Mouse (Mus musculus) neural tube, embryonic 14.5 days (tissue): ENCODE results near the gene 9830107B12Rik. TPM values are rescaled to one million over a fixed set of nuclear protein-coding genes. Genes with fewer than 3 reads are reported as not detected.
A peak's percentile ranks its signal among the peaks of the same experiment; 100 is the strongest.
"Not testable (repeated sequence)": the region's sequence is repeated elsewhere in the genome, so short reads cannot be mapped to it uniquely, and the experiment has no call there.

Experiments used
- ATAC-seq: fragments of 200-750 bp; cut with Nextera tagmentation; 2 replicates; pipeline ENCODE4 v1.8.0; 2017; ENCODE audit warnings: low read depth, mild to moderate bottlenecking, moderate TSS enrichment, moderate library complexity
- H3K27ac ChIP-seq: fragments of 300-500 bp; sonication (generic); 2 replicates; pipeline ENCODE4 v1.5.1; 2014; ENCODE audit warnings: low read depth, mild to moderate bottlenecking, control low read depth, low read length, moderate library complexity, mixed read lengths
- H3K27me3 ChIP-seq: fragments of 300-500 bp; sonication (generic); 2 replicates; pipeline ENCODE4 v1.6.1; 2014; ENCODE audit warnings: low read length; ENCODE audit not compliant: control insufficient read depth, insufficient read depth
- H3K36me3 ChIP-seq: fragments of 300-500 bp; sonication (generic); 2 replicates; pipeline ENCODE4 v1.6.1; 2014; ENCODE audit warnings: low read length, mixed read lengths; ENCODE audit not compliant: control insufficient read depth, insufficient read depth
- H3K4me1 ChIP-seq: fragments of 300-500 bp; sonication (generic); 2 replicates; pipeline ENCODE4 v1.6.1; 2014; ENCODE audit warnings: low read length; ENCODE audit not compliant: control insufficient read depth, insufficient read depth
- H3K4me2 ChIP-seq: fragments of 300-500 bp; sonication (generic); 2 replicates; pipeline ENCODE4 v1.6.1; 2014; ENCODE audit warnings: mild to moderate bottlenecking, low read depth, low read length, control low read depth
- H3K4me3 ChIP-seq: fragments of 300-500 bp; sonication (generic); 2 replicates; pipeline ENCODE4 v1.5.1; 2014; ENCODE audit warnings: low read depth, low read length, control low read depth, mixed read lengths
- H3K9ac ChIP-seq: fragments of 300-500 bp; sonication (generic); replicated peaks from 2 replicates; pipeline ENCODE4 v1.6.1; 2014; ENCODE audit warnings: low read depth, mild to moderate bottlenecking, control low read depth, low read length, mixed read lengths
- H3K9me3 ChIP-seq: fragments of 300-500 bp; sonication (generic); 2 replicates; pipeline ENCODE4 v1.6.1; 2016; ENCODE audit warnings: low read length; ENCODE audit not compliant: control insufficient read depth
- WGBS: fragments of 180-500 bp; shearing (Covaris S2); extraction: QIAGEN DNeasy Blood & Tissue Kit; methylation state at CpG from one replicate; pipeline ENCODE4 v1.1.7; 2014; 5-methylcytosine and 5-hydroxymethylcytosine counted together
- polyA plus RNA-seq: library from polyadenylated mRNA; unstranded; fragments of >200 nt; fragmentation: Nextera tagmentation; extraction: Ambion mirVana; gene quantifications from 2 replicates; pipeline ENCODE4 v1.2.1, GENCODE M21; 2014

9830107B12Rik gene
- polyA plus RNA-seq: not detected in 2 replicates

DNA sequence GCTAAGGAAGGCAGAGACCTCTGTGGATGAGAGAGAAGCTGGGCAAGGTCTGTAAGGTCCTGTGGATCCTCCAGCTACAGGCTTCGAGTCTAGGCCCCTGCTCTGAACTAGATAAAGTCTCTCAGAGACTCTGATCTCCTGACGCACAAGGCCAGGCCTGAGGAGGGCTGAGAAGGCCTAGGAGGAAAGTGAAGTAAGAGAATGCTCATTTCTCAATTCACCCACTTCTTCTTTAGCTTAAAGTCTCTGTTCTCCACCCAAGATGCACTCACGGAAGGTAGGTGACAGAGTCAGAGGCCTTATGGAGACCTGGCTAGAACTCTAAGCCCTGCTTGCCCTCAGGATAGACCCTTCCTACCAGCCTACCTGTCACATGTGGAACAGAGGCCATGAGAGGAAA is at the start of gene 9830107B12Rik:
9830107B12Rik (minus strand) TSS at position 149 of the 400 bp plus-strand sequence.
- ATAC-seq: no peak
- no peak within 1 kb of the TSS for H3K9ac ChIP-seq
- no peaks in the 10 kb centered on the region for H3K9me3 ChIP-seq
- no peak within 1 kb of the TSS for H3K27ac ChIP-seq
- H3K36me3 ChIP-seq: no peaks in the 10 kb centered on the region
- no peaks in the 10 kb centered on the region for H3K27me3 ChIP-seq
- H3K4me3 ChIP-seq: no peak within 1 kb of the TSS
- H3K4me1 ChIP-seq: no peaks in the 10 kb centered on the region
- WGBS: 76% methylated on average over 3 of the region's 3 CpGs
- no peak within 1 kb of the TSS for H3K4me2 ChIP-seq

DNA sequence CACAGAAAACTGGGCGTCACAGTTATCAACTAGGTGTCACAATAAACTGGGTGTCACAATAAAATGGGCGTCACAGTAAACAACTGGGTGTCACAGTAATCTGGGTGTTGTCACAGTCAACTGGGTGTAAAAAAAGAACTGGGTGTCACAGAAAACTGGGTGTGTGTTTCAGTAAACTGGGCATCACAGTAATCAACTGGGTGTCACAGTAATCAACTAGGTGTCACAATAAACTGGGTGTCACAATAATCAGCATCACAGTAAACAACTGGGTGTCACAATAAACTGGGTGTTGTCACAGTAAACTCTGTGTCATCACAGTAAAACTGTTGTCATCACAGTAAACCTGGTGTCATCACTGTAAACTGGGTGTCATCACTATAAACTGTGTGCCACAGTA is 46.3 kb upstream of the 9830107B12Rik start:
- no peaks in the 10 kb centered on the region for H3K9me3 ChIP-seq
- no peak overlapping the region for H3K4me2 ChIP-seq
- H3K27me3 ChIP-seq: no peaks in the 10 kb centered on the region
- no peak overlapping the region for H3K4me3 ChIP-seq
- no peak overlapping the region for H3K9ac ChIP-seq
- 77% methylated on average over 2 of the region's 2 CpGs for WGBS
- H3K4me1 ChIP-seq: no peaks in the 10 kb centered on the region
- no peak overlapping the region for H3K27ac ChIP-seq
- no peaks in the 10 kb centered on the region for H3K36me3 ChIP-seq
- no peak for ATAC-seq

DNA sequence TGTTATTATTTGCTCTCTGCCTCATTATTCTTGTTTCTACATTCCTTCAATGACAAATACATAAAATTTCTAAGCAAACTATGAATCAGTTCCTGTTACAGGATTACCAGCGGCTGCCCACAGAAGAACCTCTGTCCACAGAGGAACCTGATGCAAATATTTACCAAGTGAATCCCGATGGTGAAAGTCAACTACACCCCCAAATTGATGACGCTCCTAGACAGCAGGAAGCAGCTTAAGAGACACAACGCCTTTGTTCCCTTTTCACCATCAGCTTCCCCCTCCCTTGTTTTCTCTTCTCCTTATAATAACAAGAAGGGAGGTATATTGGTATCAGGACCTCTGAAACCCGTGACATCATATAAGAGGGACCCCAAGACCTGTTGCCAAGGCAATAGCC is 39.2 kb upstream of the 9830107B12Rik start:
- H3K9ac ChIP-seq: no peak overlapping the region
- H3K27ac ChIP-seq: no peak overlapping the region
- H3K36me3 ChIP-seq: no peaks in the 10 kb centered on the region
- H3K4me1 ChIP-seq: no peaks in the 10 kb centered on the region
- H3K27me3 ChIP-seq: no peaks in the 10 kb centered on the region
- ATAC-seq: no peak
- WGBS: 81% methylated on average over 5 of the region's 5 CpGs
- H3K4me3 ChIP-seq: no peak overlapping the region
- H3K4me2 ChIP-seq: no peak overlapping the region
- no peaks in the 10 kb centered on the region for H3K9me3 ChIP-seq

DNA sequence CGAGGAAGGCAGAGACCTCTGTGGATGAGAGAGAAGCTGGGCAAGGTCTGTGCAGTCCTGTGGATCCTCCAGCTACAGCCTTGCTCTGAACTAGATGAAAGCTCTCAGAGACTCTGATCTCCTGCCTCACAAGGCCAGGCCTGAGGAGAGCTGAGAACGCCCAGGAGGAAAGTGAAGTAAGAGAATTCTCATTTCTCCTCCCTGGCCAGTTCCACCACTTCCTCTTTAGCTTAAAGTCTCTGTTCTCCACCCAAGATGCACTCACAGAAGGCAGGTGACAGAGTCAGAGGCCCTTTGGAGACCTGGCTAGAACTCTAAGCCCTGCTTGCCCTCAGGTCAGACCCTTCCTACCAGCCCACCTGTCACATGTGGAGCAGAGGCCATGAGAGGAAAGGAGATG is 21.0 kb upstream of the 9830107B12Rik start, which contains the start of gene A530064D06Rik:
A530064D06Rik (minus strand) TSS at position 173 of the 400 bp plus-strand sequence.
- ATAC-seq, H3K27me3 ChIP-seq, H3K4me1 ChIP-seq, H3K36me3 ChIP-seq, H3K27ac ChIP-seq, H3K4me2 ChIP-seq, H3K4me3 ChIP-seq, H3K9me3 ChIP-seq, H3K9ac ChIP-seq: not testable (repeated sequence)
- WGBS: 61% methylated on average over 2 of the region's 2 CpGs

DNA sequence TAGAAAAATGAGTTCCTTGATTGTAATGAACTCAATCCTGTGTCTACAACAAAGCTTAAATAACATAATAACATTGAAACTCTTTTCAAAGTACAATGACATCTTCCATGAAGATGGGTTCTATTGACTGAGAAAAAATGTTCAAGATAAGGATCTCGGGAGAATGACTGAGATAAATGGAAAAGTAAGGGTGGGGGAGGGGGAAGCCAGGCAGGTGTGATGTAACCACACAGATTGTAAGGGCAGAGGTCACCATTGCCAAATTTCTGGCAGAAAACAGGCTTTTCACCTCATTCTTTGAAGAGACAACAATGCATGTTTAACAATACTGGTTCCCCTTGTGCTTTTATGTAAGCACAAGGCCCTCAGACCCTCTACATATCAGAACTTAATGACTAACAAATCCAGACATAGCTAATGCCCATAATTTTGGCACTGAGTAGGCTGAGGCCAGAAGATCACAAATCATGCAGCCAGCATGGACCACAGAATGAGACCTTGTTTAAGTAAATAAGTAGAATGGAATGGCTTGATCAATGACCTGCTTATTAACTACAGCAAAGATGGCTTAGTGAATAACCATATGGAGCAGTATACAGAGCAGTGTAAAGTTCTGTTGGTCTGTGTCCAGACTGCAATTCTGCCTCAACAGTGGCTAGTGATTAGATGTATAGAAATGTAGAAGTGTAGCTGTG is 11.5 kb upstream of the 9830107B12Rik start:
- no peak overlapping the region for H3K4me2 ChIP-seq
- H3K9me3 ChIP-seq: no peaks in the 10 kb centered on the region
- no peak overlapping the region for H3K27ac ChIP-seq
- no peaks in the 10 kb centered on the region for H3K36me3 ChIP-seq
- no peaks in the 10 kb centered on the region for H3K4me1 ChIP-seq
- H3K9ac ChIP-seq: no peak overlapping the region
- H3K4me3 ChIP-seq: no peak overlapping the region
- 57% methylated on average over 1 of the region's 1 CpGs for WGBS
- ATAC-seq: no peak
- no peaks in the 10 kb centered on the region for H3K27me3 ChIP-seq

DNA sequence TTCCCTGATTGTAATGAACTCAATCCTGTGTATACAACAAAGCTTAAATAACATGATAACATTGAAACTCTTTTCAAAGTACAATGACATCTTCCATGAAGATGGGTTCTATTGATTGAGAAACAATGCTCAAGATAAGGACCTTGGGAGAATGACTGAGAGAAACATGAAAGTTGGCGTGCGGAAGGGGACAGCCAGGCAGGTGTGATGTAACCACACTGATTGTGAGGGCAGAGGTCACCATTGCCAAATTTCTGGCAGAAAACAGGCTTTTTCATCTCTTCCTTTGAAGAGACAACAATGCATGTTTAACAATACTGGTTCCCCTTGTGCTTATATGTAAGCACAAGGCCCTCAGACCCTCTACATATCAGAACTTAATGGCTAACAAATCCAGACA is 13.3 kb downstream of the 9830107B12Rik start:
- Histone ChIP-seq H3K27me3 (no peaks in the 10 kb centered on the region), H3K4me2 (no peak overlapping the region), H3K9ac (no peak overlapping the region), H3K27ac (no peak overlapping the region), H3K4me3 (no peak overlapping the region), H3K9me3 (no peaks in the 10 kb centered on the region), H3K4me1 (no peaks in the 10 kb centered on the region), H3K36me3 (no peaks in the 10 kb centered on the region)
- no peak for ATAC-seq
- WGBS: 94% methylated on average over 2 of the region's 2 CpGs

DNA sequence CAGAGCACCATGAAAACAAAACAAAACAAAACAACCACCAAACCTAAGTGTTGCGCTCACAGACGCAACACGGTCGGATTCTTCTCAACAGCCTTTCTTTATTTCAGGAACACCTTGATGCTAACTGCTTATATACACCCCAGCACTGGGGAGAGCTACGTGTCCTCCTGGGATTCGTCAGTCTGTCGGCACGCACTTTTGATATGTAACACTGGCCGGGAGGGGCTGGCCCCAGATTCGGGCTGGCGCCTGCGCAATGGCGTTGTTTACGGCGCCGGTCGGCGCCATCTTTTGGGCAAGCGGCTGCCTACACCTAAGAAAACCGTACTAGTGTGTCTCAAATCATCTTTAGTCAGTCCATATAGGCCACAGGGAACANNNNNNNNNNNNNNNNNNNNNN is 25.6 kb downstream of the 9830107B12Rik start:
- Histone ChIP-seq H3K36me3 (no peaks in the 10 kb centered on the region), H3K9ac (no peak overlapping the region), H3K9me3 (no peaks in the 10 kb centered on the region), H3K27ac (no peak overlapping the region), H3K27me3 (no peaks in the 10 kb centered on the region), H3K4me2 (no peak overlapping the region), H3K4me3 (no peak overlapping the region), H3K4me1 (no peaks in the 10 kb centered on the region)
- ATAC-seq: no peak
- 94% methylated on average over 20 of the region's 20 CpGs for WGBS

DNA sequence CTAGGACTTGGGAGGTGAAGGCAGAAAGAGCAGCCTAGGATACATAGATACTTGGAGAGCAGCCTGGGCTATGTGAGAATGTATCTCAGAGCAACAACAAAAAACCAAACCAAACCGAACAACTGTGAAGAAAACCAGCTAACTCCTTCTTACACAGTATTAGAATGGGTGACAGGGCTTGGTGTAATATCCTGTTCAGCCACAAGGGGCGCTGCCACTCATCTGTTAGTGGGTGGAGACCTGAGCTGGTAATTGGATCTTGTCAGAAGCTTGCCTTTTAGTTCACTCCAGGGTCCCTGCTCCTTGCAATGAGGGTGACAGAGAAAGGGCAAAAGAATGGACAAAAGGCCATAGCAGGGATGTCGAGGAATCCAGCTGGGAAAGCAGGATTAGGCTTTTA is 26.4 kb downstream of the 9830107B12Rik start:
- Histone ChIP-seq H3K27ac (no peak overlapping the region), H3K9me3 (no peaks in the 10 kb centered on the region), H3K4me3 (no peak overlapping the region), H3K36me3 (no peaks in the 10 kb centered on the region), H3K27me3 (no peaks in the 10 kb centered on the region), H3K4me2 (no peak overlapping the region), H3K4me1 (no peaks in the 10 kb centered on the region), H3K9ac (no peak overlapping the region)
- ATAC-seq: peak; percentile 44; the same call in 1 of the 2 replicates
- WGBS: 22% methylated on average over 3 of the region's 3 CpGs

DNA sequence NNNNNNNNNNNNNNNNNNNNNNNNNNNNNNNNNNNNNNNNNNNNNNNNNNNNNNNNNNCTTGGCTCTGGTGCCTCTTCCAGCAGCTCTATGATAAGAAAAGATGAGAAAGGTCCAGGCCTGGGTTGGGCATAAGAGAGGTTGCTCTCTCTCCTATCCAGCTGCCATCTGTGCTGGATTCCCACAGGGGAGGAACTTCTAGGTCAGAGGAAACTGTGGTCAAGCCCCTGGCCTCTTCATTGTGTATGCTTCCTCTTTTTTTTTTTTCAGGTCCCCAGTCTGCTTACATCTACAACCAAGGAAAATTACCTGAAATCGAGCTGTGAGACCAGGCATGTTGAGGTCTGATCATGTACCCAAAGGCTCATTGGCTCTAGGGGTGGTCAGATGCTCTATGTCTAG is 27.5 kb downstream of the 9830107B12Rik start:
- H3K36me3 ChIP-seq: no peaks in the 10 kb centered on the region
- H3K9ac ChIP-seq: no peak overlapping the region
- no peaks in the 10 kb centered on the region for H3K27me3 ChIP-seq
- H3K4me2 ChIP-seq: no peak overlapping the region
- no peak overlapping the region for H3K27ac ChIP-seq
- no peak for ATAC-seq
- no peak overlapping the region for H3K4me3 ChIP-seq
- no peaks in the 10 kb centered on the region for H3K4me1 ChIP-seq
- 78% methylated on average over 1 of the region's 1 CpGs for WGBS
- peaks cover 3% of the 10 kb centered on the region; the same call in 1 of the 2 replicates for H3K9me3 ChIP-seq
